Mouse (Mus musculus) thymus, adult 2 months (tissue): Measurements from ENCODE around the gene Habp4. TPM values are rescaled to one million over a fixed set of nuclear protein-coding genes. Genes with fewer than 3 reads are reported as not detected.
A peak's percentile ranks its signal among the peaks of the same experiment; 100 is the strongest.

Experiments
- DNase-seq: peaks from one replicate; pipeline ENCODE4 v3.0.0; 2021
- H3K27ac ChIP-seq: fragments of 200-500 bp; 2 replicates; pipeline ENCODE4 v1.5.1; 2012; ENCODE audit warnings: low read length, control low read depth; ENCODE audit not compliant: control insufficient read depth, insufficient read depth
- H3K27me3 ChIP-seq: fragments of 200-500 bp; 2 replicates; pipeline ENCODE4 v1.6.1; 2012; ENCODE audit warnings: mild to moderate bottlenecking, low read length, moderate library complexity, mixed read lengths; ENCODE audit not compliant: control insufficient read depth, insufficient read depth
- H3K36me3 ChIP-seq: fragments of 200-500 bp; 2 replicates; pipeline ENCODE4 v1.6.1; 2012; ENCODE audit warnings: mild to moderate bottlenecking, low read length, moderate library complexity; ENCODE audit not compliant: control insufficient read depth, insufficient read depth
- H3K4me1 ChIP-seq: fragments of 200-500 bp; replicated peaks from 2 replicates; pipeline ENCODE4 v1.6.1; 2012; ENCODE audit warnings: low read length; ENCODE audit not compliant: control insufficient read depth, insufficient read depth
- H3K4me3 ChIP-seq: fragments of 200-500 bp; 2 replicates; pipeline ENCODE4 v1.5.1; 2012; ENCODE audit warnings: mild to moderate bottlenecking, low read length, control low read depth, moderate library complexity; ENCODE audit not compliant: control insufficient read depth, insufficient read depth
- CTCF ChIP-seq: fragments of 200-500 bp; IDR thresholded peaks from 2 replicates; pipeline ENCODE4 v1.5.1; 2012; ENCODE audit warnings: mild to moderate bottlenecking, control low read depth, low read length, moderate library complexity, borderline replicate concordance; ENCODE audit not compliant: control insufficient read depth, poor library complexity, insufficient read depth; ENCODE audit errors: extremely low read depth
- POLR2A ChIP-seq: fragments of 200-500 bp; IDR thresholded peaks from 2 replicates; pipeline ENCODE4 v1.6.1; 2012; ENCODE audit warnings: mild to moderate bottlenecking, low read length, control low read depth, moderate library complexity; ENCODE audit not compliant: control insufficient read depth, poor library complexity, insufficient read depth; ENCODE audit errors: extremely low read depth
- WGBS: fragments of 180-500 bp; shearing (Covaris S2); methylation state at CpG from one replicate; pipeline ENCODE4 v1.1.7; 2018; 5-methylcytosine and 5-hydroxymethylcytosine counted together
- polyA plus RNA-seq: library from polyadenylated mRNA; depleted of rRNA; stranded (reverse); fragments of >200 nt; gene quantifications from 2 replicates; pipeline ENCODE4 v1.2.3, GENCODE M21; 2012

Gene Habp4
- polyA plus RNA-seq, 1 experiment = 10.8 TPM

DNA sequence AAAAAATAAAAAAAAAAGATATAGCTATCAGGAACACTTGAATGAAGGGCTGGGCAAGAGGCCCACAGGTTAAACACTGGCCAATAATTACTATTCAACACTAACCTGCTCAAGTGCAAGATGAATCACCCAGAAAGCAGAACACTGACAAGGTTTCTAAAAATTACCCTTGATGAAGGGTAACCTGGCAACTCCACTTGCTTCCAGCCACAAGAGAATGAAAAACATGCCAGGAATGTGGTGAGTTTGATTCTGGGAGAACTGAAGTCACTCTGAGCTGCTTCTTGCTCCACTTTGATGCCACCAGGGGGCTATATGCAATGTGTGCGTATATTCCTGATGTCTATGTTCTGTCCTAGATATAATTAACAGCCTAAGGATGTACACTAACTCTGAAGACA lies 6.5 kb upstream of the Habp4 start:
- no peak for DNase-seq
- Histone ChIP-seq H3K4me3 (no peak overlapping the region), H3K36me3 (no peaks in the 10 kb centered on the region), H3K27me3 (no peaks in the 10 kb centered on the region), H3K4me1 (peaks cover 4% of the 10 kb centered on the region), H3K27ac (no peak overlapping the region)
- WGBS = 56% methylated on average over 1 of the region's 1 CpGs
- TF ChIP-seq CTCF (no peak), POLR2A (no peak)

DNA sequence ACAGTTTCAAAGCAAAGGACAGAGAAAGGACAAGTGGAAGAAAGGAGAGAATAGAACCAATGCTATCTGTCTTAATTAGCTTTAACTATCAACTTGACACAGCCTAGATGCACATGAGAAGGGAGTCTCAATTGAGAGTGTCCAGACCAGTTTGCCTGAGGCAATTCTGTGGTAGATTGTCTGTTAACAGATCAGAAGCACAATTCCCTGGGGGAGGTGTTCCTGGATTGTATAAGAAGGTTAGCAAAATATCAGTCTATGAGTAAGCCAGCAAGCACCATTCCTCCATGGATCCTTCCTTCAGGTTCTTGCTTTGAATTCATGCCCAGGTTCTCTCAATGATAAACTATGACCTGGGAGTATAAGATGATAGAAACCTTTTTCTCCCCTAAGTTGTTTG lies 4.7 kb upstream of the Habp4 start:
- no peak for DNase-seq
- no peaks in the 10 kb centered on the region for H3K27me3 ChIP-seq
- TF ChIP-seq CTCF (no peak), POLR2A (no peak)
- no peak overlapping the region for H3K4me3 ChIP-seq
- H3K4me1 ChIP-seq = peaks cover 7% of the 10 kb centered on the region
- H3K36me3 ChIP-seq = no peaks in the 10 kb centered on the region
- no peak overlapping the region for H3K27ac ChIP-seq

DNA sequence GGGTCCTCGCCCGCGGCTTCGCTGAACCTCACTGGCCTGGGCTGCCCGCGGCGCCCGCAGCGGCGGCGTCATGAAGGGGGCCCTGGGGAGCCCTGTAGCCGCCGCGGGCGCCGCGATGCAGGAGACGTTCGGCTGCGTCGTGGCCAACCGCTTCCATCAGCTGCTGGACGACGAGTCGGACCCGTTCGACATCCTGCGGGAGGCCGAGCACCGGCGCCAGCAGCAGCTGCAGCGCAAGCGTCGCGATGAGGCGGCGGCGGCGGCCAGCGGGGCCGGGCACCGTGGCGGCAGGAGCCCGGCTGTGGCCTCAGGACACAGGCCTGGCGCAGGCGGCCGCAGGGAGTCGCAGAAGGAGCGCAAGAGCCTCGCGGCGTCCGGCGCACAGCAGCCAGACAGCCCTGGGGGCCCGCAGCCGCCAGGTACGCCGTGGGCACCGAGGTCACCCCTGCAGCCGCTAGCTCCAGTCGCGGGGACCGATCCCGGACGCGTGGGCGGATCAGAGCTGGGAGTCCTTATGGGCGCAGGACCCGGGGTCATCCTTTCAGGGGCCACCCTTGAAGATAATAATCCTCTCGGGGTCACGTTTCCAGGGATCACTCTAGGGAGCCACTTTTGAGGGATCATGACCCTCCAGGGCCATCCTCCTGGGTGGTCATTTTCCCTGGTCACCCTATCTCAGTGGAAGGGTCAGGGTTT lies 440 bp downstream of the Habp4 start:
- under 1% methylated on average over 71 of the region's 71 CpGs for WGBS
- Histone ChIP-seq H3K27ac (no peak overlapping the region), H3K4me3 (peak overlapping the region; percentile 58), H3K27me3 (no peaks in the 10 kb centered on the region), H3K4me1 (peaks cover 15% of the 10 kb centered on the region), H3K36me3 (no peaks in the 10 kb centered on the region)
- DNase-seq = peak; percentile 46
- peak; percentile 10; the same call in 1 of the 2 replicates for TF ChIP-seq POLR2A
- TF ChIP-seq CTCF = no peak

- no peak for DNase-seq
- no peak for TF ChIP-seq POLR2A
- no peak for TF ChIP-seq CTCF
- WGBS = 54% methylated on average over 14 of the region's 14 CpGs
- Histone ChIP-seq H3K4me3 (peak overlapping the region; percentile 58), H3K27ac (no peak overlapping the region), H3K4me1 (peaks cover 15% of the 10 kb centered on the region), H3K36me3 (no peaks in the 10 kb centered on the region), H3K27me3 (no peaks in the 10 kb centered on the region)
Observed at GRCm38 (mm10) chr13:64162626-64163025, 1.0 kb downstream of the Habp4 start.

DNA sequence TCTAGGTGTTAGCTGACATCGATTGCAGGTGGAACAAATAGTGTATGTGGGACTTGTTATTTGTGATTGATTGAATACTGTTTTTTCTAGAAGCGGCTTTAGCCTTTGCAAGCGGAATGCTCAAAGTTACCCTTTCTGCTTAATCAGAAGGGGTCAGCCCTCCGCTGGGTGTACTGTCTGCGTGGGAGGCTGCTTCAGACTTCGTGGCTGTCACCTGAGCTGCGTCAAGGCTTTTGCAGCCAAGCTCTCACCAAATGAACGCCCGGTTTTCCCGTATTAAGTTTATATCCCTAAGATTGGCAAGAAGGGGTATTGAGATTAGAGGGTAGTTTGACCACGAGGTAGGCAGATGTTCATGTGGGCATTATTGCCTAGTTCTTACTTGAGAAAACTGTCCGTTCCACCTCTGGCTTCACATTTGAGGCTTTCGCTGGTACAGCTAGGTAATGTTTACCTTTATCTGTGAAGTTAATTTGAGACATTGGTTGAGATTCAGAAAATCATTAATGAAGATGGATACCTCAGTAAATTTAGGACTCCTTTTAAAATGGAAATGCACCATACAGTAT lies 1.6 kb downstream of the Habp4 start:
- Histone ChIP-seq H3K4me1 (peaks cover 15% of the 10 kb centered on the region), H3K27ac (no peak overlapping the region), H3K36me3 (no peaks in the 10 kb centered on the region), H3K4me3 (no peak overlapping the region), H3K27me3 (no peaks in the 10 kb centered on the region)
- no peak for TF ChIP-seq CTCF
- no peak for TF ChIP-seq POLR2A
- WGBS = 88% methylated on average over 13 of the region's 13 CpGs
- DNase-seq = no peak

- DNase-seq = no peak
- H3K4me1 ChIP-seq = no peaks in the 10 kb centered on the region
- H3K36me3 ChIP-seq = no peaks in the 10 kb centered on the region
- H3K27ac ChIP-seq = no peak overlapping the region
- WGBS = 97% methylated on average over 25 of the region's 25 CpGs
- TF ChIP-seq CTCF = no peak
- no peak for TF ChIP-seq POLR2A
- no peak overlapping the region for H3K4me3 ChIP-seq
- no peaks in the 10 kb centered on the region for H3K27me3 ChIP-seq
Observed at GRCm38 (mm10) chr13:64169746-64170145, 8.1 kb downstream of the Habp4 start.
